In the genomic region with DNA sequence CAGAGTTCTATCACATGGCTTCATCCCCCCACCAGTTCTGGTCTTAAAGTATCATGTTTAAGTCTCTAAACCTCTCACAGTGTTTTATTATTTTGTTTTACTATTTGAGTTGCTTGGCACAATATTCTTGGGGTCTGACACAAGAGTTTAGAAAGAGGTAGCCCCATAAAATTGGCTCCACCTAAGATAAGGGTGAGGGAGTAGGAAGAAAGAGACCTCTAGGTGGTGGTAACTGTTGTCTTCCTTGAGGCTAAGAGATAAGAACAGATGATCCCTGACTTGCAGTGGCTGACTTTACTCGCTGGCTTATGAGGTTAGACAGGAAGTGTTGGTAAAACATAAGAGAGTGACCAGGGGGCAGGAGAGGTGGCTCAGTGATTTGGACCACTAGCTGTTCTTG, we compare ENCODE assay signal across 18 mouse cellular contexts. TPM values are rescaled to one million over a fixed set of nuclear protein-coding genes. Genes with fewer than 3 reads are reported as not detected.
"Had no signal": no experiment of that assay in that cellular context is flagged by ENCODE, and none has a peak within 500 bp of the region (broad histone marks: within the 10 kb centered on the region; RNA-seq: fewer than 3 reads in every experiment).

No protein-coding gene starts in this region.

- H3K4me3 ChIP-seq: layer of hippocampus, adult 2 months; limb, embryonic 12.5 days; midbrain, embryonic 10.5 days; myocyte; neural tube, embryonic 15.5 days had no signal

- H3K9ac ChIP-seq: limb, embryonic 12.5 days; neural tube, embryonic 15.5 days had no signal

- H3K27ac ChIP-seq: kidney, postnatal 0 days; limb, embryonic 12.5 days; midbrain, embryonic 10.5 days; neural tube, embryonic 15.5 days had no signal

- H3K4me1 ChIP-seq: limb, embryonic 12.5 days; midbrain, embryonic 10.5 days had no signal

- DNase-seq: kidney, adult 9 months; kidney, postnatal 36 days; midbrain, embryonic 14.5 days; right cerebral cortex, postnatal 4 days; spleen, adult 18-20 months; thymus, adult 18-20 months; thymus, postnatal 25 days had no signal

- ATAC-seq: intestine, postnatal 0 days had no signal

- H3K27me3 ChIP-seq: limb, embryonic 12.5 days; neural tube, embryonic 15.5 days had no signal

- H3K9me3 ChIP-seq: limb, embryonic 12.5 days; midbrain, embryonic 10.5 days; neural tube, embryonic 15.5 days had no signal

- H3K4me2 ChIP-seq: limb, embryonic 12.5 days; neural tube, embryonic 15.5 days had no signal

RNA-seq across cellular contexts. Expression of a gene that starts 43.7 kb away (rescaled TPM):
- total RNA-seq: liver, adult 2 months had no signal
- polyA plus RNA-seq: kidney, postnatal 0 days; liver, adult 2 months; midbrain, embryonic 10.5 days; myocyte; neural tube, embryonic 11.5 days; neural tube, embryonic 15.5 days; stomach, embryonic 14.5 days; urinary bladder, adult 2 months had no signal
